In the genomic region with DNA sequence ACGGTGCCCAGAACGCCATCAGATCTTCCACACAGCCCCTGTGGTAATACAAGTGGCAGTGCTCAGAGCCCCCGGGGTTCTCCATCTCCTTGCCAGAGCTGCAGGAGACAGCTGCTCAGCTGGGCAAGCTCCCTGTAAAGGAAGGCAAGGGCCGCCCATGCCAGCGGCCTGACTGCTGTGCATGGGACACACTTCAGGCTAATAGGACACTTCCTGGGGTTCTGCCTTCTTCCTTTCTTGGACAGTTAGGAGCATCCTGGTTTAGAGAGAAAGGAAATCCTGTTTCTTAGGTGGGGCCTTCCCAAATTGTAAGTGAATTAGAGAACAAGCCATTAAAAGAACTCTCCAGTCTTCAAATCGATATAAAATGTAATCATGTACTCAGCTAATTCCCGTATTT, we compare ENCODE assay signal across 18 mouse cellular contexts. TPM values are rescaled to one million over a fixed set of nuclear protein-coding genes. Genes with fewer than 3 reads are reported as not detected.
DNase-seq lines count a peak whose midpoint lies in the region; TF ChIP-seq lines count a peak whose summit lies in the region.
"Had no signal": no experiment of that assay in that cellular context is flagged by ENCODE, and none has a peak within 500 bp of the region (broad histone marks: within the 10 kb centered on the region; RNA-seq: fewer than 3 reads in every experiment).

No protein-coding gene starts in this region.

- peaks cover 14% of the 10 kb centered on the region for H3K4me1 ChIP-seq in lung, adult 2 months (ENCODE audit: control insufficient read depth, insufficient read depth, low read length)

- intact Hi-C loops in heart, postnatal 14 days (cut with DNase I) = no loop called here

- 49% methylated on average over 7 of the region's 7 CpGs for WGBS in lung, adult 2 months

- TF ChIP-seq POLR2A in lung, adult 2 months (IDR thresholded peaks at IDR 0.05; ENCODE audit: borderline replicate concordance, extremely low read depth, low read depth, low read length) = peak; percentile 33; the same call in 1 of the 2 replicates

- no peak overlapping the region for H3K4me3 ChIP-seq in lung, adult 2 months (replicated peaks; ENCODE audit: extremely low read depth, low read depth, low read length)
- H3K4me3 ChIP-seq: embryonic facial prominence, embryonic 15.5 days had no signal

- no peak for TF ChIP-seq CTCF in lung, adult 2 months (IDR thresholded peaks at IDR 0.05; ENCODE audit: insufficient read depth, low read length)

- peak; percentile 23 for DNase-seq in adrenal gland, postnatal 14 days
- DNase-seq in adrenal gland, postnatal 25 days = no peak
- DNase-seq in heart, adult 8-10 months (ENCODE audit: low spot score) = peak; percentile 41
- DNase-seq in heart, postnatal 14 days = no peak
- no peak for DNase-seq in lung, adult 2 months
- no peak for DNase-seq in lung, postnatal 10 days
- peak; percentile 54 for DNase-seq in lung, postnatal 36 days
- no peak for DNase-seq in right cerebral cortex, adult 2 months (ENCODE audit: low spot score in 2 of 2)
- DNase-seq: adrenal gland, adult 8-10 months; cerebellum, adult 11-12 months; cerebellum, postnatal 25 days; forebrain, postnatal 0 days; left cerebral cortex, postnatal 4 days; liver; retina, postnatal 1 day; right cerebral cortex, postnatal 4 days; thymus, adult 2 months had no signal

RNA-seq across cellular contexts. Expression of a gene that starts 32.5 kb away (rescaled TPM):
- total RNA-seq in adrenal gland, postnatal 14 days (2021) = 11.3 and 13.1 TPM in 2 replicates
- total RNA-seq in adrenal gland, postnatal 25 days (2021) = 7.2 and 7.3 TPM in 2 replicates
- total RNA-seq in heart, adult 8-10 months (2022) = 1 to 10 TPM; 6.2 to 9.7 (median 7.1) TPM
- 10 to 100 TPM; 12.1 to 14.1 TPM for total RNA-seq in heart, postnatal 14 days (2021)
- 12.5 and 17.5 TPM in 2 replicates for polyA plus RNA-seq in lung, adult 2 months (2012; rRNA removed)

Comparison
In these comparisons a context has a peak if more than half of its experiments do, and no peak if none do; other contexts are left out.
1. DNase-seq: peak in adrenal gland, postnatal 14 days (single experiment), heart, adult 8-10 months (single experiment) and lung, postnatal 36 days (single experiment); none in adrenal gland, postnatal 25 days (single experiment), heart, postnatal 14 days (0 of 2), lung, adult 2 months (single experiment), lung, postnatal 10 days (single experiment) and right cerebral cortex, adult 2 months (0 of 2).